Mouse (Mus musculus): Measurements from ENCODE around the gene Hdac4. TPM values are rescaled to one million over a fixed set of nuclear protein-coding genes. Genes with fewer than 3 reads are reported as not detected.

The Hdac4 gene
- polyA plus RNA-seq, 1 experiment from 2014 or later, result 15.4 TPM

- Histone ChIP-seq H3K27ac (replicated peaks in 1 of 2; ENCODE audit: control insufficient read depth in 1 of 2, insufficient read depth in 1 of 2, low read depth in 2 of 2, low read length in 2 of 2) (0 out of 4 replicates have a peak overlapping the region, but pooled peaks of 1 of the 2 experiments have one; percentile 1), H3K36me3 (ENCODE audit: control insufficient read depth, insufficient read depth, low read length) (no peaks in the 10 kb centered on the region), H3K4me2 (ENCODE audit: low read length) (no peak overlapping the region), H3K27me3 (ENCODE audit: control insufficient read depth, insufficient read depth, low read length) (no peaks in the 10 kb centered on the region), H3K9me3 (ENCODE audit: control insufficient read depth, low read length) (no peaks in the 10 kb centered on the region), H3K4me1 (ENCODE audit: control insufficient read depth in 2 of 2, insufficient read depth in 2 of 2, low read length in 2 of 2) (peaks cover 8 to 29% of the 10 kb centered on the region in 2 experiments), H3K4me3 (ENCODE audit: control insufficient read depth in 1 of 2, insufficient read depth in 1 of 2, low read depth in 1 of 2, low read length in 2 of 2) (no peak overlapping the region), H3K9ac (ENCODE audit: low read length) (no peak overlapping the region)
- 48% methylated on average over 4 of the region's 4 CpGs for WGBS
- ATAC-seq (ENCODE audit: insufficient number of reproducible peaks, insufficient read depth, low FRiP score, low read depth), result no peak
Observed at GRCm38 (mm10) chr1:92099502-92099901, 96.0 kb downstream of the Hdac4 start.

- whole genome bisulfite sequencing, result 84% methylated on average over 3 of the region's 3 CpGs
- ATAC-seq (ENCODE audit: insufficient number of reproducible peaks, insufficient read depth, low FRiP score, low read depth), result no peak
- H3K9me3 ChIP-seq (ENCODE audit: control insufficient read depth, low read length), result no peaks in the 10 kb centered on the region
Observed at GRCm38 (mm10) chr1:92098456-92098855, 97.0 kb downstream of the Hdac4 start.

GRCm38 (mm10) chr1:92096991-92097525 is 98.4 kb downstream of the Hdac4 start:
- peaks cover 8 to 22% of the 10 kb centered on the region in 2 experiments for H3K4me1 ChIP-seq (ENCODE audit: control insufficient read depth in 2 of 2, insufficient read depth in 2 of 2, low read length in 2 of 2)

More at GRCm38 (mm10) chr1:92098456-92098855, 97.0 kb downstream of the Hdac4 start:
- Histone ChIP-seq H3K4me2 (ENCODE audit: low read length) (no peak overlapping the region), H3K9ac (ENCODE audit: low read length) (no peak overlapping the region), H3K4me3 (ENCODE audit: control insufficient read depth in 1 of 2, insufficient read depth in 1 of 2, low read depth in 1 of 2, low read length in 2 of 2) (no peak overlapping the region), H3K27me3 (ENCODE audit: control insufficient read depth, insufficient read depth, low read length) (no peaks in the 10 kb centered on the region), H3K27ac (replicated peaks in 1 of 2; ENCODE audit: control insufficient read depth in 1 of 2, insufficient read depth in 1 of 2, low read depth in 2 of 2, low read length in 2 of 2) (no peak overlapping the region), H3K4me1 (ENCODE audit: control insufficient read depth in 2 of 2, insufficient read depth in 2 of 2, low read length in 2 of 2) (peaks cover 8 to 26% of the 10 kb centered on the region in 2 experiments), H3K36me3 (ENCODE audit: control insufficient read depth, insufficient read depth, low read length) (no peaks in the 10 kb centered on the region)

GRCm38 (mm10) chr1:92092286-92092685 is 103.2 kb downstream of the Hdac4 start:
- Histone ChIP-seq H3K9ac (ENCODE audit: low read length) (no peak overlapping the region), H3K9me3 (ENCODE audit: control insufficient read depth, low read length) (no peaks in the 10 kb centered on the region), H3K36me3 (ENCODE audit: control insufficient read depth, insufficient read depth, low read length) (no peaks in the 10 kb centered on the region), H3K4me3 (ENCODE audit: control insufficient read depth in 1 of 2, insufficient read depth in 1 of 2, low read depth in 1 of 2, low read length in 2 of 2) (no peak overlapping the region), H3K4me2 (ENCODE audit: low read length) (no peak overlapping the region), H3K4me1 (ENCODE audit: control insufficient read depth in 2 of 2, insufficient read depth in 2 of 2, low read length in 2 of 2) (0 out of 4 replicates have a peak, but pooled peaks cover 2 to 3% of the 10 kb centered on the region in 2 experiments), H3K27me3 (ENCODE audit: control insufficient read depth, insufficient read depth, low read length) (no peaks in the 10 kb centered on the region), H3K27ac (replicated peaks in 1 of 2; ENCODE audit: control insufficient read depth in 1 of 2, insufficient read depth in 1 of 2, low read depth in 2 of 2, low read length in 2 of 2) (peak overlapping the region in 1 of 2 experiments; percentile 20; a peak in 1 of 4 replicates)
- no peak for ATAC-seq (ENCODE audit: insufficient number of reproducible peaks, insufficient read depth, low FRiP score, low read depth)
- WGBS, result 54% methylated on average over 4 of the region's 4 CpGs

More at GRCm38 (mm10) chr1:92096991-92097525, 98.4 kb downstream of the Hdac4 start:
- no peak overlapping the region for H3K4me3 ChIP-seq (ENCODE audit: control insufficient read depth in 1 of 2, insufficient read depth in 1 of 2, low read depth in 1 of 2, low read length in 2 of 2)
- H3K36me3 ChIP-seq (ENCODE audit: control insufficient read depth, insufficient read depth, low read length), result no peaks in the 10 kb centered on the region
- no peak overlapping the region for H3K4me2 ChIP-seq (ENCODE audit: low read length)
- H3K27me3 ChIP-seq (ENCODE audit: control insufficient read depth, insufficient read depth, low read length), result no peaks in the 10 kb centered on the region
- H3K9me3 ChIP-seq (ENCODE audit: control insufficient read depth, low read length), result no peaks in the 10 kb centered on the region
- WGBS, result 85% methylated on average over 3 of the region's 3 CpGs
- no peak overlapping the region for H3K27ac ChIP-seq (replicated peaks in 1 of 2; ENCODE audit: control insufficient read depth in 1 of 2, insufficient read depth in 1 of 2, low read depth in 2 of 2, low read length in 2 of 2)
- no peak overlapping the region for H3K9ac ChIP-seq (ENCODE audit: low read length)
- ATAC-seq (ENCODE audit: insufficient number of reproducible peaks, insufficient read depth, low FRiP score, low read depth), result no peak

- H3K9ac ChIP-seq (ENCODE audit: low read length), result no peak overlapping the region
- H3K9me3 ChIP-seq (ENCODE audit: control insufficient read depth, low read length), result no peaks in the 10 kb centered on the region
- H3K36me3 ChIP-seq (ENCODE audit: control insufficient read depth, insufficient read depth, low read length), result no peaks in the 10 kb centered on the region
- ATAC-seq (ENCODE audit: insufficient number of reproducible peaks, insufficient read depth, low FRiP score, low read depth), result no peak
- H3K27ac ChIP-seq (replicated peaks in 1 of 2; ENCODE audit: control insufficient read depth in 1 of 2, insufficient read depth in 1 of 2, low read depth in 2 of 2, low read length in 2 of 2), result no peak overlapping the region
- no peak overlapping the region for H3K4me3 ChIP-seq (ENCODE audit: control insufficient read depth in 1 of 2, insufficient read depth in 1 of 2, low read depth in 1 of 2, low read length in 2 of 2)
- no peak overlapping the region for H3K4me2 ChIP-seq (ENCODE audit: low read length)
- 74% methylated on average over 2 of the region's 2 CpGs for WGBS
- no peaks in the 10 kb centered on the region for H3K27me3 ChIP-seq (ENCODE audit: control insufficient read depth, insufficient read depth, low read length)
- peaks cover 22 to 42% of the 10 kb centered on the region in 2 experiments for H3K4me1 ChIP-seq (ENCODE audit: control insufficient read depth in 2 of 2, insufficient read depth in 2 of 2, low read length in 2 of 2)
Observed at GRCm38 (mm10) chr1:92087821-92088220, 107.7 kb downstream of the Hdac4 start.

- H3K27ac ChIP-seq (replicated peaks in 1 of 2; ENCODE audit: control insufficient read depth in 1 of 2, insufficient read depth in 1 of 2, low read depth in 2 of 2, low read length in 2 of 2), result no peak overlapping the region
- H3K4me3 ChIP-seq (ENCODE audit: control insufficient read depth in 1 of 2, insufficient read depth in 1 of 2, low read depth in 1 of 2, low read length in 2 of 2), result no peak overlapping the region
- H3K36me3 ChIP-seq (ENCODE audit: control insufficient read depth, insufficient read depth, low read length), result no peaks in the 10 kb centered on the region
- H3K9me3 ChIP-seq (ENCODE audit: control insufficient read depth, low read length), result no peaks in the 10 kb centered on the region
- H3K27me3 ChIP-seq (ENCODE audit: control insufficient read depth, insufficient read depth, low read length), result no peaks in the 10 kb centered on the region
- no peak overlapping the region for H3K9ac ChIP-seq (ENCODE audit: low read length)
- no peak overlapping the region for H3K4me2 ChIP-seq (ENCODE audit: low read length)
- 78% methylated on average over 2 of the region's 2 CpGs for WGBS
- no peak for ATAC-seq (ENCODE audit: insufficient number of reproducible peaks, insufficient read depth, low FRiP score, low read depth)
- peaks cover 25 to 46% of the 10 kb centered on the region in 2 experiments for H3K4me1 ChIP-seq (ENCODE audit: control insufficient read depth in 2 of 2, insufficient read depth in 2 of 2, low read length in 2 of 2)
Observed at GRCm38 (mm10) chr1:92087343-92087742, 108.2 kb downstream of the Hdac4 start.

- Histone ChIP-seq H3K9ac (ENCODE audit: low read length) (no peak overlapping the region), H3K4me3 (ENCODE audit: control insufficient read depth in 1 of 2, insufficient read depth in 1 of 2, low read depth in 1 of 2, low read length in 2 of 2) (no peak overlapping the region), H3K36me3 (ENCODE audit: control insufficient read depth, insufficient read depth, low read length) (no peaks in the 10 kb centered on the region), H3K27ac (replicated peaks in 1 of 2; ENCODE audit: control insufficient read depth in 1 of 2, insufficient read depth in 1 of 2, low read depth in 2 of 2, low read length in 2 of 2) (no peak overlapping the region), H3K4me1 (ENCODE audit: control insufficient read depth in 2 of 2, insufficient read depth in 2 of 2, low read length in 2 of 2) (peaks cover 28 to 51% of the 10 kb centered on the region in 2 experiments), H3K4me2 (ENCODE audit: low read length) (no peak overlapping the region), H3K27me3 (ENCODE audit: control insufficient read depth, insufficient read depth, low read length) (no peaks in the 10 kb centered on the region), H3K9me3 (ENCODE audit: control insufficient read depth, low read length) (no peaks in the 10 kb centered on the region)
- no peak for ATAC-seq (ENCODE audit: insufficient number of reproducible peaks, insufficient read depth, low FRiP score, low read depth)
- 71% methylated on average over 4 of the region's 4 CpGs for WGBS
Observed at GRCm38 (mm10) chr1:92086841-92087240, 108.7 kb downstream of the Hdac4 start.
